Comparison of ENCODE assay signal across 20 mouse cellular contexts in genomic region chr13:56094544-56094943, GRCm38 (mm10). TPM values are rescaled to one million over a fixed set of nuclear protein-coding genes. Genes with fewer than 3 reads are reported as not detected.
A peak's percentile ranks its signal among the peaks of the same experiment; 100 is the strongest.
DNase-seq lines count a peak whose midpoint lies in the region; ATAC-seq lines count a peak whose summit lies in the region.
"Had no signal": no experiment of that assay in that cellular context is flagged by ENCODE, and none has a peak within 500 bp of the region (broad histone marks: within the 10 kb centered on the region; RNA-seq: fewer than 3 reads in every experiment).

No protein-coding gene starts in this region.

- peak overlapping the region; percentile 22; the same call in 1 of the 2 replicates for H3K27ac ChIP-seq in forebrain, embryonic 13.5 days
- no peak overlapping the region for H3K27ac ChIP-seq in forebrain, embryonic 16.5 days (ENCODE audit: low read length)
- peak overlapping the region; percentile 84 for H3K27ac ChIP-seq in neural tube, embryonic 13.5 days (replicated peaks)
- H3K27ac ChIP-seq: forebrain, embryonic 10.5 days; intestine, embryonic 15.5 days had no signal

- no peaks in the 10 kb centered on the region for H3K27me3 ChIP-seq in forebrain, embryonic 13.5 days
- no peaks in the 10 kb centered on the region for H3K27me3 ChIP-seq in forebrain, embryonic 16.5 days (replicated peaks; ENCODE audit: control insufficient read depth, insufficient read depth, low read length)
- H3K27me3 ChIP-seq in neural tube, embryonic 13.5 days: no peaks in the 10 kb centered on the region
- H3K27me3 ChIP-seq: intestine, embryonic 15.5 days; Patski had no signal

- peaks cover 49% of the 10 kb centered on the region for H3K4me1 ChIP-seq in forebrain, embryonic 13.5 days
- peaks cover 37% of the 10 kb centered on the region for H3K4me1 ChIP-seq in forebrain, embryonic 16.5 days (replicated peaks; ENCODE audit: control insufficient read depth, insufficient read depth, low read length)
- H3K4me1 ChIP-seq in neural tube, embryonic 13.5 days (replicated peaks): peaks cover 43% of the 10 kb centered on the region

- peaks cover 61% of the 10 kb centered on the region for H3K36me3 ChIP-seq in forebrain, embryonic 13.5 days (ENCODE audit: poor library complexity, severe bottlenecking)
- 0 out of 2 replicates have a peak, but pooled peaks cover 5% of the 10 kb centered on the region for H3K36me3 ChIP-seq in forebrain, embryonic 16.5 days (ENCODE audit: control insufficient read depth, insufficient read depth)
- H3K36me3 ChIP-seq in neural tube, embryonic 13.5 days: peaks cover 23% of the 10 kb centered on the region

- no peak for ATAC-seq in forebrain, embryonic 13.5 days
- no peak for ATAC-seq in forebrain, embryonic 16.5 days
- no peak for ATAC-seq in neural tube, embryonic 13.5 days (ENCODE audit: low read depth)
- ATAC-seq in erythroid progenitor cell, adult 5-6 weeks (replicated peaks; ENCODE audit: low FRiP score, poor library complexity, severe bottlenecking): no peak
- ATAC-seq: intestine, embryonic 15.5 days; Patski had no signal

- H3K9me3 ChIP-seq in forebrain, embryonic 13.5 days (replicated peaks): no peaks in the 10 kb centered on the region
- H3K9me3 ChIP-seq in forebrain, embryonic 16.5 days (ENCODE audit: control insufficient read depth, low read length): no peaks in the 10 kb centered on the region
- H3K9me3 ChIP-seq in neural tube, embryonic 13.5 days: no peaks in the 10 kb centered on the region
- H3K9me3 ChIP-seq: forebrain, embryonic 10.5 days; intestine, embryonic 15.5 days had no signal

- H3K4me3 ChIP-seq in forebrain, embryonic 13.5 days: no peak overlapping the region
- H3K4me3 ChIP-seq in forebrain, embryonic 16.5 days (replicated peaks; ENCODE audit: low read length): no peak overlapping the region
- H3K4me3 ChIP-seq in neural tube, embryonic 13.5 days: no peak overlapping the region
- H3K4me3 ChIP-seq: forebrain, embryonic 10.5 days; intestine, embryonic 15.5 days had no signal

- 69% methylated on average over 8 of the region's 8 CpGs for WGBS in forebrain, embryonic 13.5 days
- WGBS in forebrain, embryonic 16.5 days: 64% methylated on average over 8 of the region's 8 CpGs
- 62% methylated on average over 8 of the region's 8 CpGs for WGBS in neural tube, embryonic 13.5 days

- H3K9ac ChIP-seq in forebrain, embryonic 13.5 days: no peak overlapping the region
- H3K9ac ChIP-seq in forebrain, embryonic 16.5 days (replicated peaks; ENCODE audit: low read depth, low read length): no peak overlapping the region
- peak overlapping the region; percentile 9; the same call in 1 of the 2 replicates for H3K9ac ChIP-seq in neural tube, embryonic 13.5 days
- H3K9ac ChIP-seq: intestine, embryonic 15.5 days; lung, embryonic 14.5 days had no signal

- peak; percentile 25 for DNase-seq in heart, postnatal 4 days
- DNase-seq in heart, adult 18-20 months: no peak
- no peak for DNase-seq in neural tube, embryonic 10.5 days (ENCODE audit: extremely low spot score, low spot score)
- no peak for DNase-seq in cerebellum, adult 9-11 months
- DNase-seq: cerebellum, postnatal 36 days; kidney, postnatal 10 days; layer of hippocampus, adult 9-11 months; lung, embryonic 14.5 days; midbrain, embryonic 14.5 days; right cerebral cortex, adult 18-20 months; spleen, adult 18-20 months; thymus, postnatal 25 days had no signal

- H3K4me2 ChIP-seq in forebrain, embryonic 13.5 days: no peak overlapping the region
- no peak overlapping the region for H3K4me2 ChIP-seq in forebrain, embryonic 16.5 days (ENCODE audit: low read length)
- no peak overlapping the region for H3K4me2 ChIP-seq in neural tube, embryonic 13.5 days
- H3K4me2 ChIP-seq: intestine, embryonic 15.5 days; liver, embryonic 11.5 days; lung, embryonic 14.5 days had no signal

RNA-seq across cellular contexts. Expression of gene H2afy, which starts 41.6 kb away (rescaled TPM):
- 545 and 548 TPM in 2 replicates for polyA plus RNA-seq in forebrain, embryonic 13.5 days (2015; fragmentation: Nextera tagmentation; extraction: Ambion mirVana)
- polyA plus RNA-seq in forebrain, embryonic 16.5 days (2015; fragmentation: Nextera tagmentation; extraction: Ambion mirVana): 370 and 392 TPM in 2 replicates
- 10 to 100 TPM; 84.6 to 91.3 TPM for total RNA-seq in heart, postnatal 4 days (2021)
- total RNA-seq in heart, adult 18-20 months (2021): 10 to 100 TPM; 47.2 to 58.4 TPM
- polyA plus RNA-seq in neural tube, embryonic 13.5 days (2015; fragmentation: Nextera tagmentation; extraction: Ambion mirVana): 367 and 382 TPM in 2 replicates
- total RNA-seq in erythroid progenitor cell, adult 5-6 weeks (2015; ENCODE audit: low replicate concordance): 63.4 and 72.5 TPM in 2 replicates
- total RNA-seq in erythroid progenitor cell, adult 5-6 weeks (2017; ENCODE audit: low replicate concordance): 62.3 and 78.6 TPM in 2 replicates
